Mouse (Mus musculus): ENCODE measurements at regions not wholly inside any gene's neighbourhood (a gene's known extent, or its start where the extent isn't known, plus 50 kb on each side); places are given as distances from the start of the nearest gene placed in this dataset.
A peak's percentile ranks its signal among the peaks of the same experiment; 100 is the strongest.

DNA sequence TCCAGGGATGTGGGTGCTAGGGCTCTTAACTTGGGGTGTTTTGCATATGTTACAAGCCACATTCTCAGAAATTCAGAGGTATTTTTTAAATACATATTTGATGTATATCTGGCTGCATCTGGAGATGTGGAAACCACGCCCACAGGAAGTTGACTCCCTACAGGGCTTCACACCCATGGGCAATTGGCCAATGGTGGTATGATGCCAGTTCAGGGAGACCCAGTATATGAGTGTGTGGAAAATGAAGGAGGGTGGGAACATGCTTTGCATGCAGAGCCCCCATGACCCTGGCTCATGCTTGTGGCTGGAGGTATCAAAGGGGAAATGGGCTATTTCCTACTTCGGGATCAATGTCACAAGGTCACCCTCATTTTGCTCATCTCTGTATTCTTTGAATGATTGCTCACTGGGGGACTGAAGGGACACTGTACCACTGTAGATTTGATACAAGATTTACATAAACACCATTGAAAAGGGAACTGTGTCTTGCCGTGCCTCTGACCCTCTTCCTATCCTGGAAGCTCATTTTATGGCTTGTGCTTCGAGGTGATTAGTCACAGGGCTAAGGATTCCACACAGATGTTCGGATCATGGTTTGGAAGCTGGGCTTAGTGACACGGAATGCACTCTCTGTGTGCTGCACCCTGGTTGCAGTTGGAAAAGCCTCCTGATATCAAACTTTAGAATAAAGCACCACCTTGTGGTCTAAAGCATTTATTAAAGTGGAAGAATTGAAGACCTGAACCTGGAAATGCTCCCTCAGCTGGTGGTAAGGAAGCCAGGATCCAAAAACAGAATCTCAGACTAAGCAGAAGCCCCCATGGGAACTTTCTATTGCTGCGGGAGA is 56.8 kb upstream of the Edn1 start:
- peak; percentile 36 for DNase-seq (ENCODE audit: low read depth, low spot score)

DNA sequence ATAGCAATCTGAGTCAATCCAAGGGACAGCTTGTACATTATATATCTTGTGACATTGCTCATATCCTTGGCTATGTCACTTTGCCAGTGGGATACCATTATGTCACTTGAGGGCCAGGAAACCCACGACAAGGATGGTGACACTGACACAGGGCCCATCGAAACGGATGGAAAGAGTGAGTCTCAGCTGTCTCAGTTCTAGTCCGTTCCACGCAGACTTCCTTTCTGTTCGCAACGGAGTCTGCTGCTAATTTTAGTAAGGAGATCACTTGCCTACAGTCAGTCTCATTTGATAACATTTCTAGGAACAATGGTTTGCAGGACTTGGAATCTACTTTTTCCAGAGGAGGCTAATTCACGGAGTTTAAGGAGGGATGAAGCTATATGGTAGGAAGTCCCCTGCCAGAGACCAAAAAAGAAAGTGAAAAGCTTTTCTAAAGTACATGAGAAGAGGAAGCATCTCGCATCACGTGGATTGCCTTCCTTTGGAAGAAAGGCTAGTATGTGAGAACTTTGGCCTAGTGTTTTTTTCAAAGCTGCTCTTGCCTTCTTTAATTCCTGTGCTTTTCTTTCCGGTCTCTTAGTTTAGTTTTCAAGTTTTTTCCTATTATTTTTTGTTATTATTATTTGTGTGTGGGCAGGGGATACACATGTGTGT is 55.4 kb upstream of the Edn1 start:
- no peak for DNase-seq (ENCODE audit: low read depth, low spot score)

Measured in embryo, embryonic 11.5 days (tissue).